Mouse (Mus musculus) kidney, adult 2 months (tissue): ENCODE measurements around the gene Ulk4.

ENCODE experiments used
- CTCF ChIP-seq: fragments of 200-500 bp; conservative IDR thresholded peaks from 2 replicates; pipeline ENCODE4 v1.5.1; 2011; ENCODE audit warnings: low read depth, mild to moderate bottlenecking, control low read depth, low read length, moderate library complexity, mixed read lengths; ENCODE audit not compliant: insufficient read depth, insufficient read length
- POLR2A ChIP-seq: fragments of 200-500 bp; IDR thresholded peaks from one replicate; pipeline ENCODE4 v1.6.1; 2011; ENCODE audit warnings: low read depth, low read length, control low read depth

DNA sequence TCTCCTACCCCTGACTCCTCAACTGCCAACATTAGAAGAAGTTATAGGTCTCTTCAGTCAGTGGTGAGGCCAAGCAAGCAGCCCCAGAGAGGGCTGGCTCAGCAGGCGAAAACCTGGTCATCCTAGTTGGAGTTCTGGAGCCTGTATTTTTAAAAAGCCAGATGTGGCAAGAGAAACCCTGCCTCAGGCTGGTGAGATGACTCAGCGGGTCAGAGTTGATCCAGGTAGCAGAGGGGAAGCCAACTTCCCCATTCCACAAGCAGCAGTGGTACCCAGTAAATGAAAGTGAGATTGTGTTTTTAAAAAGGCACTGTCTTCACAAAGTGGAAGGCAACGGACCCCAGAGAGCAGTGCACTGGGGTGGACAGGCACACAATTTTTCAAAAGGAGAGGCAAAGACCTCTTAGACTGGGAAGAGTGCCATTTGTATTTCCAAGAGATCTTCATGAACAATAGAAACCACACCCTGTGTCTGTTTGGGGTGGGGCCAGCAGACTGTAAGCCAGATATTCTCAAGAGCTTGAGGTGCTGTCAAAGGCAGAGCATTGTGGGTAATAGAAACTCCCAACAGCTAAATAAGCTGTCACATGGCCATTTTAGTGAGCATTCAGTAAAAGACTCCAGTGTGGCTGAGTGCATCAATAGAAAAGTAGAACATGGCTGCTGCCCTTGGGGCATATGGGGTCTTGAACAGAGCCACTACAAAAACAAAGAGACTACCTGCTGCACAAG is 314.9 kb downstream of the Ulk4 start:
- TF ChIP-seq CTCF (no peak), POLR2A (no peak)
